Mouse (Mus musculus) small intestine, adult 2 months (tissue): Measurements from ENCODE around the gene Dnttip1. TPM values are rescaled to one million over a fixed set of nuclear protein-coding genes. Genes with fewer than 3 reads are reported as not detected.

Experiments used
- H3K27ac ChIP-seq: fragments of 200-500 bp; 2 replicates; pipeline ENCODE4 v1.5.1; 2012; ENCODE audit warnings: low read depth, low read length, control low read depth, inconsistent platforms; ENCODE audit not compliant: insufficient read depth
- H3K27me3 ChIP-seq: fragments of 200-500 bp; 2 replicates; pipeline ENCODE4 v1.6.1; 2012; ENCODE audit warnings: mild to moderate bottlenecking, moderate library complexity, low read length, inconsistent platforms; ENCODE audit not compliant: control insufficient read depth, insufficient read depth
- H3K36me3 ChIP-seq: fragments of 200-500 bp; 2 replicates; pipeline ENCODE4 v1.6.1; 2012; ENCODE audit warnings: mild to moderate bottlenecking, low read length, control low read depth, inconsistent platforms; ENCODE audit not compliant: control insufficient read depth, insufficient read depth
- H3K4me1 ChIP-seq: fragments of 200-500 bp; 2 replicates; pipeline ENCODE4 v1.6.1; 2012; ENCODE audit warnings: low read length, inconsistent platforms, mixed read lengths; ENCODE audit not compliant: control insufficient read depth, insufficient read depth, insufficient read length
- H3K4me3 ChIP-seq: fragments of 200-500 bp; 2 replicates; pipeline ENCODE4 v1.5.1; 2012; ENCODE audit warnings: low read depth, mild to moderate bottlenecking, control low read depth, inconsistent platforms, low read length, moderate library complexity
- CTCF ChIP-seq: fragments of 200-500 bp; IDR thresholded peaks from 2 replicates; pipeline ENCODE4 v1.5.1; 2012; ENCODE audit warnings: low read depth, mild to moderate bottlenecking, control low read depth, inconsistent platforms, low read length, moderate library complexity, mixed read lengths; ENCODE audit not compliant: insufficient replicate concordance, insufficient read length; ENCODE audit errors: extremely low read depth
- POLR2A ChIP-seq: fragments of 200-500 bp; IDR thresholded peaks from 2 replicates; pipeline ENCODE4 v1.6.1; 2012; ENCODE audit warnings: low read depth, mild to moderate bottlenecking, control low read depth, inconsistent platforms, low read length, moderate library complexity
- WGBS: fragments of 180-500 bp; shearing (Covaris S2); methylation state at CpG from one replicate; pipeline ENCODE4 v1.1.7; 2018; 5-methylcytosine and 5-hydroxymethylcytosine counted together
- polyA plus RNA-seq: library from polyadenylated mRNA; depleted of rRNA; stranded (reverse); fragments of >200 nt; gene quantifications from 2 replicates; pipeline ENCODE4 v1.2.3, GENCODE M21; 2012

Gene Dnttip1
- polyA plus RNA-seq, 1 experiment = 37.8 TPM

DNA sequence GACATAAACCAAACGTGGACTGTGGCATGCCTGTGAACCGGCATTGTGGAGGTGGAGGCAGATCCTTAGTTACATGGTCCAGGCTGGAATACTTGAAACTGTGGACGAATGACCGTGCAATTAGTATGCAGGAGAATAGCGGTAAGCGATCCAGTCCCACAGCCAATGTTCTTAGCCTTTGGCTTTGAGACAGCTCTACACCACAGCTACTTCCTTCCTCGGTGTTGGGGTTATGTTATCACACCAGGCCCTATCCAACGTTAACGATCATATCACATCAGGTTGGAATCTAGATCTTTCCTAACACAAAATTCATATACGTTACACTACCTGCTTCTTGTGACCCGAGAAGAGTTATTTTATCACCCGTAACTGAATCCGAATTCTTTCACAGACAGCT is 796 bp upstream of the Dnttip1 start:
- peaks cover 10% of the 10 kb centered on the region; the same call in 1 of the 2 replicates for H3K4me1 ChIP-seq
- H3K4me3 ChIP-seq = no peak overlapping the region
- peaks cover 6% of the 10 kb centered on the region for H3K36me3 ChIP-seq
- WGBS = 51% methylated on average over 13 of the region's 13 CpGs
- H3K27me3 ChIP-seq = no peaks in the 10 kb centered on the region
- TF ChIP-seq POLR2A (no peak), CTCF (no peak)
- no peak overlapping the region for H3K27ac ChIP-seq

DNA sequence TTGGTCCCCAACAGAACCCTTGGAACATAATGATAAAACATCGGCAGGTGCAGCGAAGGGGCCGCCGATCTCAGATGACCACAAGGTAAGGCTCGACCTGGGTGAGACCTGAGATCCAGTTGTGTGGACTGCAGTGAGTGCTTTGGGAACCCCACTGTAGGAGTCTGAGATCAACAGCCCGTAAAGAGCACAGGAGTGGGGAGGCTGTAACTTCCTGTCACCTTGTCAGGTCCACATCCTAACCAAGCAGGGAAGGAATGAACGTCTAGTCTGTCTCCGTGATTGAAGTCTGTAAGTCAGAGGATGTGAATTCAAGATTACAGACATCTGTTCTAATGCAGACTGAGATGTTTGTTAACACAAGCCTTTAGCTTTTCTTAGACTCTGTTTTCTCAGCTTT is 910 bp downstream of the Dnttip1 start:
- Histone ChIP-seq H3K36me3 (peaks cover 9% of the 10 kb centered on the region), H3K27ac (no peak overlapping the region), H3K27me3 (no peaks in the 10 kb centered on the region), H3K4me3 (peak overlapping the region; percentile 78), H3K4me1 (peaks cover 10% of the 10 kb centered on the region; the same call in 1 of the 2 replicates)
- TF ChIP-seq CTCF (no peak), POLR2A (no peak)
- 18% methylated on average over 8 of the region's 8 CpGs for WGBS

GRCm38 (mm10) chr2:164748191-164748590 is 2.4 kb downstream of the Dnttip1 start:
- H3K27ac ChIP-seq = no peak overlapping the region
- no peaks in the 10 kb centered on the region for H3K27me3 ChIP-seq
- TF ChIP-seq CTCF (no peak), POLR2A (no peak)
- peaks cover 10% of the 10 kb centered on the region; the same call in 1 of the 2 replicates for H3K4me1 ChIP-seq
- H3K36me3 ChIP-seq = peaks cover 18% of the 10 kb centered on the region
- no peak overlapping the region for H3K4me3 ChIP-seq
- 86% methylated on average over 4 of the region's 4 CpGs for WGBS

- H3K36me3 ChIP-seq = peaks cover 24% of the 10 kb centered on the region
- WGBS = 67% methylated on average over 6 of the region's 6 CpGs
- H3K4me1 ChIP-seq = peaks cover 10% of the 10 kb centered on the region; the same call in 1 of the 2 replicates
- no peaks in the 10 kb centered on the region for H3K27me3 ChIP-seq
- H3K4me3 ChIP-seq = no peak overlapping the region
- no peak overlapping the region for H3K27ac ChIP-seq
- no peak for TF ChIP-seq CTCF
Measured at GRCm38 (mm10) chr2:164748991-164749390, 3.2 kb downstream of the Dnttip1 start.

DNA sequence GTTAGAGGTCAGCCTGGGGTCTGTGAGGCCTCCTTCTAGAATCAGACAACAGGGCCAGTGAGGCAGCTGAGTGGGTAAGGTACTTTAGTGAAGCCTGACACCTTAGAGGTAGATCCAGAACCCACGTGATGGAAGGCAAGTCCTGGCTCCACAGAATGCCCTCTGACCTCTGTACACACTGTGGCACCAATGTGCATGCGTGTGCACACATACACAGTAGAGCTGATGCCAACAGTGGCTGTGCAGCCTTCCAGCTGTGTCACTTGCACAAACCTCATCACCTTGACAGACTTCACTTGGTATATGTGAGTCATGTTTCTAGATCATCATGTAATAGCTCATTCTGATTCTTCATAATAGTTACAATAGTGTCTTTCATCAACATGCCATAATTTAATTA is 6.7 kb downstream of the Dnttip1 start:
- Histone ChIP-seq H3K4me3 (no peak overlapping the region), H3K27ac (no peak overlapping the region), H3K27me3 (no peaks in the 10 kb centered on the region), H3K4me1 (peaks cover 1% of the 10 kb centered on the region; the same call in 1 of the 2 replicates), H3K36me3 (peaks cover 58% of the 10 kb centered on the region)
- TF ChIP-seq CTCF (no peak), POLR2A (no peak)
- 83% methylated on average over 2 of the region's 2 CpGs for WGBS

DNA sequence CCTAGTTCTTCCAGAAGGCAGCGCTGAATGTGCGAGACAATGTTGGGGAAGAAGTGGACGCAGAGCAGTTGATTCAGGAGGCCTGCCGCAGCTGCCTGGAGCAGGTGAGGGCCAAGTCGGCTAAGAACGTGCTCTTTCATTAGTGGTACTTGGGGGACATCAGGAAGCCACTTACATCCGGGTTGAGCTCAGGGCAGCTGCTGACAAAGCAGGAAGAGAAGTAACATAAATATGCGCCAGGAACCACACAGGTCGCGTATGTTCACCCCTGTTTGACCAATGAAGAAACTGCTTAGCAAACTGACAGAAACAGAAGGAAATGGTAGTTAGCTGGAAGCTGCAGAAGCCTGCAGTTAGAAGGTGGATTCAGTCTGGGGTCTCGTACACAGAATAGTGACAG is 8.3 kb downstream of the Dnttip1 start:
- H3K27me3 ChIP-seq = no peaks in the 10 kb centered on the region
- peaks cover 67% of the 10 kb centered on the region for H3K36me3 ChIP-seq
- 0 out of 2 replicates have a peak overlapping the region, but pooled peaks have one; percentile 9 for H3K27ac ChIP-seq
- H3K4me3 ChIP-seq = no peak overlapping the region
- no peaks in the 10 kb centered on the region for H3K4me1 ChIP-seq
- TF ChIP-seq POLR2A (no peak), CTCF (no peak)
- 60% methylated on average over 11 of the region's 11 CpGs for WGBS

DNA sequence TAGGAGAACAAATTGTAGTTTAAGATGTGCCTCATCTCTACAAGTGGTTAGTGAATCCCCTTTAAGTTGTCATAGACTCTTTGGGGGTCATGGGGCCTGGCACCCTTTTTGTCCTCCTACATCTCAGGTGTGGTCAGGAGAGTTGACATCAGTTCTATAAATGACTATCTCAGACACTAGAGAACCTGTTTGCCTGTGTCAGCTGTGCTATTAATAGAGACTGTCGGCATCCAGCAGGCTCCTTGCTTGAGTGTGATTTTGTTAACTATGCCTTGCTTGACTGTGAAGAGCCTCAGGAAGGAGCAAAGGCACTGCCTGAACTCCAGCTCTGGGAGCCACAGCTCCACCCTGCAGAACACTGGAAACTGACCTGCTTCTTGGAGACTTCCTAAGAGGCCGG is 9.0 kb downstream of the Dnttip1 start:
- H3K27me3 ChIP-seq = no peaks in the 10 kb centered on the region
- peaks cover 73% of the 10 kb centered on the region for H3K36me3 ChIP-seq
- no peak overlapping the region for H3K4me3 ChIP-seq
- 84% methylated on average over 2 of the region's 2 CpGs for WGBS
- no peaks in the 10 kb centered on the region for H3K4me1 ChIP-seq
- no peak overlapping the region for H3K27ac ChIP-seq
- TF ChIP-seq CTCF (no peak), POLR2A (no peak)

- WGBS = 88% methylated on average over 11 of the region's 11 CpGs
- Histone ChIP-seq H3K4me1 (no peaks in the 10 kb centered on the region), H3K4me3 (no peak overlapping the region), H3K27ac (no peak overlapping the region), H3K36me3 (peaks cover 85% of the 10 kb centered on the region), H3K27me3 (no peaks in the 10 kb centered on the region)
- TF ChIP-seq CTCF (no peak), POLR2A (no peak)
Measured at GRCm38 (mm10) chr2:164757841-164758240, 12.1 kb downstream of the Dnttip1 start.
